Mouse (Mus musculus): Measurements from ENCODE around the gene Hmga1. TPM values are rescaled to one million over a fixed set of nuclear protein-coding genes. Genes with fewer than 3 reads are reported as not detected.

Hmga1 gene
- polyA plus RNA-seq, 2 experiments from 2014 or later = 82.7 to 84.0 TPM

DNA sequence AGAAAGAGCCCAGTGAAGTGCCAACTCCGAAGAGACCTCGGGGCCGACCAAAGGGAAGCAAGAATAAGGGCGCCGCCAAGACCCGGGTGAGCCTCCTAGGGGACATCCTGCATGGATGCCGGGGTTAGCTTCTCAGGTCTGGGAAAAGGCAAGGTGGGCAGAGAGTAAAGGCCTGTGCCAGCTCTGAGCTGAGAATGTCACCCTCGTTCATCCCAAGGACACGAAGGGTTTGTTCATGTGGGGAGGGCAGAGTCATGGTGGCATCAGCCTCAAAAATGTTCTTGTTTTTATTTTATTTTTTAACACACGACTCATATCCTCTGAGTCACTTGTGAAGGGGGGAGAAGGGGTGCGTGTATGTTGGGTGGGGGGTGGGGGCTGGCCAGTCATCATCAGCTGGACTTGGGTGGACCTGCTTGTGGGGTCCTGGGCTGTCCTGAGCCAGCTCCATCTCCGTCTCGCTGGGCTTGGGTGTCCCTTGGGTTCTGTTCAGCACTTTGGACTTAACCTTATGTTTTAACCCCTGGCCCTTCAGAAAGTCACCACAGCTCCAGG is 4.7 kb downstream of the Hmga1 start:
- ATAC-seq = no peak

DNA sequence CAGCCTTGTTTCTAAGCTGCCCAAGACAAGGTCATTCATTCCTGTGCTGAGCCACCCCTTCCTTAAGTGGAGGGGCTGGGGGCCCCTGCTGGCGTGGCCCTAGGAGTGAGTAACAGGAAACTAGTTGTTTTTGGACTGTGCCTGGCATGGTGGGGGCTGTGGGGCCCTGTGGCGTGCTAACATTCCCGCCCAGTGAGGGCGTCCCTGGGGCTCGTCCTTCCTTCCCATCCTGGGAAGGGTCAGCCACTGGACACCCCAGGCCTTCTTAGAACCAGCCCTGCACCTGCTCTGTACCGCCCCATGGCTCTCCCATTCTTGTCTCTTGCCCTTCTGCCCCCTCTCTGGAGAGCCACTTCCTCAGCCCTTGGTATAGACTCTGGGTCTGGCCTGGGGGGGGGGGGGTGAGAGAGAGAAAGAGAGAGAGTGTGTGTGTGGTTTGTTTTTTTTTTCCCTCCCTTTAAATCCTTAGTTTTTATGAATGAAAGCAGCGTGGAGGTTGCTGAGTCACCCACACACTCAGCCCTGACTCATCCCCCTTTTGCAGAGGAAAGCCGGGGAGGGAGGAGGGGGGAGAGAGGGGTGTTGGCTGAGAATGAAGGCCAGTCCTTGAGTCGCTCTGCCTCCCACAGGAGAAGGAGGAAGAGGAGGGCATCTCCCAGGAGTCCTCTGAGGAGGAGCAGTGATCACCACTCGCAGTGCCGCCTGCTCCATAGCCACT is 5.7 kb downstream of the Hmga1 start:
- no peak for ATAC-seq

DNA sequence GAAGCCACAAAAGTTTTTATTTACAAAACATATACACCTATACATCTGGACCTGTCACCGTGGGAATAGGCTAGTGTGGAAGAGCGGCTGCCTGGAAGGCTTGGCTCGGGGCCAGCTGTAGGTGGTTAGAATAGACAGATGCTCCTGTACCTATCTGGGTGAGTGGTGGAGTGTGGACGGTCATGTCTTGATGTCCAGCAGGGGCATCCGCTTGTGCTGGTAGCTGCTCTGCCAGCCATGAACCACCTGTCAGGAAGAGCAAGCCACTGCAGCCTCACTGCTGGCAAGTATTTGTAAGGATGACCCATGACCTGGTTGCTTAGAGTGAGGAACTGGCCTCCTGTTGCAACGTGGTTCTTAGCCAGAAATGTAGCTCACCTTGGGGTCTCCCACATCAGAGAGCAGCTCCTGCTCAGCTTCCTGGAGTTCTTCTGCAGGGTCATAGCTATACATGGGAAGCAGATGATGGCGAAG is 7.5 kb downstream of the Hmga1 start:
- no peak for ATAC-seq

DNA sequence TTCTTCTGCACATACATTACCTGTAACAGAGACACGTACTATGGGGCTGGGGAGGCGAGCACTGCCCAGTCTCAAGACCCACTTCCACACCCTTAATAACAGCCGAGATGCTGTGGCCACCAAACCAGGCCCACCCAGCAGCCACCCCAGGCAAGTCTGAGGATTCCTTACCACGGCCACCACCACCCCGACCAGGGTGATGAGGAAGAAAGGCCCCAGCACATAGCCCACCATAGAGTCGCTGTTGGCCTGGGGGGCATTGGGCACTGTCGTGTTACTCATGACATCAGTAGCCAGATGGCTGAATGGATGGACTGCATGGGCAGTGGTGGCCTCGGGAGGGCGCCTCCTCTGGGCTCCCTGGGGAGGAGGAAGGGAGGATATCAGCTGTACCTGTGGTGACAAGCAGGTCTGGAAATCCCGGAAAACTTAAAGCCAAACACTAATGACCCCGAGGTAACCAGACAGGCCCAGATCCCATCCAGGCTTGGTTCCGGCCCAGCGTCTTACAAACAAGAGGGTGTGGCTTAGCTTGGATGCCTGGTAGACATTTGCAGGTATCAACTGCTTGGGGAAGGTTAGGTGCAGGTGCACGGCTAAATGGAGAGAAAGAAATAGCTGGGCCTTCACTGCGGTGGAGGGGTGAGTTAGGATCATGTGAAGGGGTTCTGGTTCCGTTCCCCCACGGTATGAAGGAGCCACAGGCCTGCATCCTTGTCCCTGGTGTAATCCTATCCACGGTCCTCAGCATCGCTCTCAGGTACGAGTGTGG is 8.3 kb downstream of the Hmga1 start:
- ATAC-seq = peak; percentile 8

DNA sequence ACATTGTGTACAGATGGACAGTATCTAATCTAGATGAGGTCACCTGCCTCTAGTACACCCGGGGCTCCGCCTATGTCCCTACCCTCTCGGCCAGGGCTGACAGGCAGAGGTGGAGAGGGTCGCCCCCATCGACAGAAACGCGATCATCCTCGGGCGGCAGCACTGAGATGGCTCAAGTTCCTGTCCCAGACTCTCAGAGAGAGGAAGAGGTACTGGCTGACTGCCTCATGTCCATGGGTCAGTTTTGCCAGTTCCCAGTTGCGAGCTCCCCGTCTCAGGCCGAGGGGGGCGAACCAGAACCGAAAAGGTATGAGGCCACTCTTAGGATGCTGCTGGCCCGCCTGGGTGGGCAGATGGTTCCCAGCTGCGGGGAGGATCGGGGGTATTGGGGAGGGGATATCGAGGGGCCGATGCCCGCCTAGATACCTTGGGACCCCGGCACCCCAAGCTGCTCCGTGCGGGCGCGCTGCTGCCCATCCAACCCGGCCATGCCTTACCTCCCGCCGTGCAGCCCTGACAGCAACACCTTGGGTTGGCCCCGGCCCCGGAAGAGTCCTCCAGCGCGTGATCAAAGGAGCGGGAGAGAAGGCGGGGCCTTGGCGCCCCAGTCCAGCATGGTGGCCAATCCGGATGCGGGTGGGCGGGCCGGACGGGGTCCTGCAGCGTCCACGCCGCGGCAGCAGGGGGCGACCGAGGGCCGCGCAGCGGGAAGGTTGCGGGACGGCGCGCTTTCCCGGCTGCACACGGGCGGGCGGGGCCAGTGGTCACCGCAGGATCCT is 9.1 kb downstream of the Hmga1 start, which contains the start of gene AI413582:
TSS of gene AI413582 (minus strand) at position 594 of the 779 bp plus-strand sequence.
- ATAC-seq = peak; percentile 98

DNA sequence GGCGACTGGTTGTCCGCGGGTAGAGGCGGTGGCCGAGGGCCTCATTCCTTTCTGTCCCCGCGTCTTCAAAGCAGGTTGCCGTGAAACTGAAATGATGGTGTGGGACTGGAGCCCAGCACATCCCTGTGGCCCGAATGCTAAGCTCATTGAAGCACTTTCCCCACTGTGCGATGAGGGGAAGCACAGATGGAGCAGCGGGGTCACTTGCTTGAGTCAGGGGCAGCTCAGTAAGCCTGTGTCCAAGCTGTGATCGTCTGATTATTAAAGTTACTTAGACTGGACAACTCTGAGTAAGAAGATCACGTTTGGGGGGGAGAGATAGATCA is 9.6 kb downstream of the Hmga1 start:
- peak; percentile 31 for ATAC-seq

DNA sequence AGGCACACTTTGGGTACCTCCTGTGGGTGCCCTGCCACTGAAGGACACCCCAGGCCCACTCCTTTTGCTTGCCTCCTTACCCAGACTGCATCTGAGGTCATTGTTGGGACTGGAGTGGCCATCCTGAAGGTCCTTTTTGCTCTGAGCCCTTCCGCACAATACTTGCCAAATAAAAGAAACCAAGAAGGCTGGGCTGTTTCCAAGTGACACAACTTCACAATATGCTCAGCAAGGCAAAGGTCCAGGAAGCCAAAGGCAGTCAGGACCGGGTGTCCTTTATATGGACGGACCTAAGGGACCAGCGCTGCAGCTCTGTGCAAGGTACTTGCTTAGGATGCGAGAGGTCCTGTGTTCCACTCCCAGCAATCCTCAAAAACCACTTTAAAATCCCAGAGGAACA is 11.9 kb downstream of the Hmga1 start:
- ATAC-seq = no peak

DNA sequence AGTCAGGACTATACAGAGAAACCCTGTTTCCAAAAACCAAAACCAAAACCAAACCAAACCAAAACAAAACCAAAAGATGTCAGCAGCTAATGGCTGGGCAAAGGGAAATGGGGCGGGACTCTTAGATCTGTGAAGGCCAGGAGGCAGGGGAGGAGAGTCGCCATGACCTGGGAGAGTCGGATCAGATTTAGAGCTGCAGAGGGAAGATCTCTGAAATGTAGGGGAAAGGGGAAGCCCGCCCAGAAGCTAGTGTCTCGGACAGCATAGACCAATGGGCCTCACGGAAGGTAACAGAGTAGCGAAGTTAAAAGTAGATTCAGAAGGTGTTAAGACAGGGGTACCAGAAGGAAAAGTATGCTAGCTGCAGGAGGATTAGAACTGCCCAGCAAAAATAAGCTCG is 15.0 kb downstream of the Hmga1 start:
- no peak for ATAC-seq

DNA sequence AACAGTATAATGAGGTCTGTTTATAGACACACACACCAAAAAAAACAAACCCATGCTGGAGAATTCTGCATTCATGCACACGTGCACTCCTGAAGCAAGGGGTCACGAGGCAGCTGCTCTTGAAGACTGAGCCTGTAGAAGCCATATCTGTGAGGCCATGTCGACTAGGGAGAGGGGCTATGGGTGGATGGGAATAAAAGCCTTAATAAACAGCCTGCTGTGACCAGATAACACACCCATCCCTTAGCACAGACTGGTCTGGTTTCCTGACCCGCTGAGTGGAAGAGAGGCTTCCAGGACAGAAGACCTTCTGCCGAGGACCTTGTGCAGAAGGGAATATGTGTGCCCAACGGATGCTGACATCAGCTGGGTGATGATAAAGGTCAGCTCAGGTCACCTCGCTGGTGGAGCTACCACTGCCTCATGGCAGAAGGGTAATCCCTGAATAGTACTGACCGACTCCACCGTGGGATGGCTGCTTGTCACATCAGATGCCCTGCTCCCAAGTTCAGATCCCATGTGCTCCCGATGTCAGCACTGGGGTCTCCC is 17.5 kb downstream of the Hmga1 start:
- ATAC-seq = no peak

DNA sequence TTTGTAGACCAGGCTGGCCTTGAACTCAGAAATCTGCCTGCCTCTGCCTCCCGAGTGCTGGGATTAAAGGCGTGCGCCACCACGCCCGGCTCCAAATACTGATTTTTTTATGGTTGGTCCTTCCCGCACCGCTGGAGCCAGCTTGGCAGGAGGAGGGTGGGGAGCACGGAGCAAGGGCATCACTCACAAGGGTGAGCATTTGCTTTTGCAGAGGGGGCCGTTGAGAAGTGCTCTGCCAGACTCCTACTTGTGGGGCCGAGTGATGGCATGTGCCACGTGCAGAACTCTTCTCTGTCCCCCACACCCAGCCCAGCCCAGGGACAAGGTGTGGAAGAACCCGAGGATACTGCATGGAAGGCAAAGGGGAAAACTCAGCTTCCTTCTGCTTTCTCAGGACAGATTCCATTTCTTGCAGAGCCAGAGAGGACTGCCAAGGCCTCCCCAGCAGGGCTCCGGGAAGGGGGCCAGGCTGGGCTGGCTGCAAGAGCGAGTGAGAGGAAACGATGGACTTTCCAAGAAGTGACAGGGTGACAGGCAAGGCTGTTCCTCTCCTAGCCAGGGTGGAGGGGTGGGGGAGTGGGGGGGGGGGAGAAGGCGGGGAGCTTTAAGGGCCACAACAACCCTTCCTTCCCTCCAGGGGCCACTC is 18.3 kb downstream of the Hmga1 start:
- ATAC-seq = no peak

DNA sequence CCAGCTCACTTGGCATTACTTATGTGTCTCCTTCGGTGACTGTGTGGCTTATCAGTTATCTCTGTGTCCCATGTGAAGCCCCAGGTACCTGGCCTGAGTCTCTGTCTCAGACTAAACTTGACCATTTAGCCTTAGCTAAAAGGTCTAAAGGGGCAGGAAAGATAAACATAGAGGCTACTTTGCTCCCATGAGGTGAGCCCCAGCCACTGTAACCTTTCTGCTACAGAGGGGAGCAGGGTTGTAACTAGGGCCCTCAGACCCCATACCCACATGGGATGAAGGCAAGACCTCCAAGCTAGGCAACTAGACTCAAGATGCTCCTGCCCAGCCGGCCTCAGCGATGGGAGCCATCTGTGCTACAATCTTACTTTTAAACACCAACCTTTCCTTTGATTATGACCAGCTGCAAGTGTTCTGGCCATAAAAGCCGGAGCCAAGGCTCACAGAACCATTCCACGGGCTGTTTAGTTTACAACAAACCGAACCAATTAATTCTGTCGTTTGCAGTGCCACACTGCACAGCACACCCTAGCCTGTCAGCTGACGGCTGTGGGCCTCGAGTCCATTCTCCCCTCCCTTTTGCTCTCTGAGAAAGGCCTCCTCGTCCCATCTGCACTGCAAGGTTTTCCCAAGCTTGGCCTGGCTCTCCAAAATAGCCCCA is 18.9 kb downstream of the Hmga1 start:
- ATAC-seq = no peak

DNA sequence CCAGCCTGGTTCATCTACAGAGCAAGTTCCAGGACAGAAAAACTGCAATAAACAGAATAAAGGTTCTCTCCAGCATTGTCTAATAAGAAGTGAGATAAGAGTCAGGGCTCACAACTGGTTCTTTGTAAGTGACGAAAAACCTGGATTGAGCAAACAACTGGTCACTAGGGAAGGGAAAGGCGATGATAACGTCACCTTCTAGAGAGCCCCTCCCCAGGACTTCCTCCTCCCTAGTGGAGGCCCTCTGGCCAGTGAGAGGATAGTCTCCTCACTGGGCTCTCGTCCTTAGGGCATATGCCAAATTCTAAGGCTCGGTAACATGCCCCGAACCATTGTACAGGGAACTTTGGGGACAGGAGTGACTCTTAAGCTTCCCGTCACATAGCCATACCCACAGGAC is 19.8 kb downstream of the Hmga1 start:
- ATAC-seq = no peak

DNA sequence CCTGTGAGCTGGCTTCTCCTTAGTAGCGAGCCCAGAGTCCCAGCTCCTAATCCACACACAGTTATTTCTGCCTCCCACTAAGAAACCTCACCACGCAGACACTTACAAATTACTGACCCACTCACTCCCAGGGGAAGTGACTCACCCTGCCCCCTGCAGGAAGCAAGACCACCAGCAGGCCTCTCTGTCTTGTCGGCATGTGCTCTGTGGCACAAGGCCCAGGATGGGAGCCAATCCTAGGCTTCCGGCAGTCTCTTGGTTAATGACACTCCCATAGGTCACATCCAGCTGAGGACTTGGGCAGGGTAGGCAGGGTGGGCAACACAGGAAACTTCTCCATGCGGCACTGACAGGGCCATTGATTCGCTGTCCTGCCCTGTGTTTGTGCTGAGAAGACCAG is 21.2 kb downstream of the Hmga1 start:
- ATAC-seq = no peak

DNA sequence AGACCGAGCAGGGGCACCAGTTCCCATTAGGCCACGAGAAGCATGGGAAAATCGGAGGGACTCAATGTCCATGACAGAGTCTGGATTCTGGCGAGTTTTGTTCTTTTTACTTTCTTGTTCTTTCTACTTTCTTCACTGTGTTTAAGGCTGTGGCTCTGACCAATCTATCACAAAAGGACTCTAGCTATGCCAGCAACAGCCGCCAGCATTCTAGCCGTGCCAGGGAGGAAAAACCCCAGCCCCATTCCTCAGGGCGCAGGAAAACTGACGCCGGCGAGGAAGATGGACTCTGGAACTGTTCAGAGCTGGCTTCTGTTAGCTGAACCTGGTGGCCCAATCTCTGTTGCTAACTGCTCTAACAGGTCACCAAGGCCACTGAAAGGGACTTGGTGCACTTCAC is 22.2 kb downstream of the Hmga1 start:
- ATAC-seq = no peak

DNA sequence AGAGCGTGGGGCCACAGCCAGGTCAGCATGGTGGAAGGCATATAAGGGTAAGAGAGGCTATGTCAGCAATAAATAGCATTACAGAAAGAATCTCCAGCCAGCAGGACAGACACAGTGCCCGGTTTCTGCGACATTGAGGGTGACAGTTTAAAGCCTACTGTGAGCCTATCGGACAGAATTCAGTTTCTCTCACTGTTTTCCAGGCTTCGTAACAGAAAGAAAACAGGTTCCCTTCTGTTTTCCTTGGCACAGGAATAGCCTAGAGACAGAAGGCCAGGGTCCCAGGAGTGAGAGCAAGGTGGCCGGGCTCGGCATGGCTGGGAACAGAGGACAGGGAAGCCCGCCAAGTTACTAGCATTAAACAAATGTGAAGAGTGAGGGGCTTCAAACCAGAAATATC is 23.5 kb downstream of the Hmga1 start:
- no peak for ATAC-seq

DNA sequence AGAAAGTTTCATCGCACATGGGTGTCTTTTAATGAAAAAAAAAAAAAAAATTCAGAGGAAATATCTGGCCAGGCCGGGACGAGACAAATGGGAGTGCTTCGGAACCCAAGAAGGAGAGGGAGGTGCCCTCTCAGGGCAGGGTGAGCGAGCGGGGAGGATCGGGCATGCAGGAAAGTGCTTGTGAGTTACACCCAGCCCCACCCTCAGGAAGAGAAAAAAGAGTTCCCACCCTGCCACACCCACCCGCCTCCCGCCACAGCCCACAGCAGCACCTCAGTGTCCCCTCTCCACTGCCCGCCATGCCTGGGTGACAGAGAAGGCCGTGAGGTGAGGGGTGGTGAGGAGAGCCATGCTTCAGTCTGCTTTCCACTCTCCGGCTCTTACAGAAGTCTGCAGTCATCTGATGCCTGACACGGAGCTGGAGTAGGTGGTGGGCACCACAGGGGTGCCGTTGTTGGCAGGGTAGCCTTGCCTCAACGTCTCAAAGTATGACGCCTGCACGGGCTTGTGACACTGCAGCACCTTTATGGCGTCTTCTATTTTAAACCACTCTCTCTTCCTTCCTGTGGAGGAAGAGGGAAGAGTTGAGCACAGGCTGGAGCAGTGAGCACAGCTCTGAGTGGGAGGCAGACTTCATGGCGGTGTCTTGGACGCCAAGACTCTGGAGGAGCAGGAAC is 24.2 kb downstream of the Hmga1 start:
- ATAC-seq = no peak

DNA sequence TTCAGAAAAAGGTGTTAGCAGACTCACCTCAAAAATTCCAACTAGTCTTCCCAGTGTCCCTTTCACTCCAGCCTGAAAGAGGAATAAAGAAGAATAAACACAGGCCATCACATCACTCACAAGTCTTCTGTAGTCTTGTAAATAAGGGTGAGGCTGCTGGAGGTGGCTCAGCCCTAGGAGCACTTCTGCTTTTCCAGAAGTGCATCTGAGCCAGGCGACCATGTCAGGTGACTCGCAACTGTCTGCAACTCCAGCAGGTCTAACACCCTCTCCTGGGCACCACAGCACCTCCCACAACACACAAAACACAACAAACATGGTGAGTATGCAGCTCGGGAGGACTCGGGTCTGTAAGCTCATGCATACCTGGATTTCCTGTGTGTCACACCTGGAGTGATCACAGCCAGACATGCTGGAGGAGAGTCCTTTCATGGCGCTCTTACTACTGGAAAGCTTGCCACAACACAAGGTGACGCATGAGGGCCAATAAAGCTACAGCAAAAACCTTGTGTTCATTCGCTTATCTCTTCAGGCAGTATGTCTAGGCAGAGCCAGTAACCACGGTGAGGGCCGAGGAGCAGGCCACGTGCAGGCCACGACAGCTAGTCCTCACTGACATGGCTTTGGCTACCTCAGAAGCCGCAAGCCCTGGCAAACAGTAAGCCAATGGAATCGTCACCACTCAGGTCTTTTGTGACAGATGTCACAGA is 27.0 kb downstream of the Hmga1 start:
- ATAC-seq = no peak

DNA sequence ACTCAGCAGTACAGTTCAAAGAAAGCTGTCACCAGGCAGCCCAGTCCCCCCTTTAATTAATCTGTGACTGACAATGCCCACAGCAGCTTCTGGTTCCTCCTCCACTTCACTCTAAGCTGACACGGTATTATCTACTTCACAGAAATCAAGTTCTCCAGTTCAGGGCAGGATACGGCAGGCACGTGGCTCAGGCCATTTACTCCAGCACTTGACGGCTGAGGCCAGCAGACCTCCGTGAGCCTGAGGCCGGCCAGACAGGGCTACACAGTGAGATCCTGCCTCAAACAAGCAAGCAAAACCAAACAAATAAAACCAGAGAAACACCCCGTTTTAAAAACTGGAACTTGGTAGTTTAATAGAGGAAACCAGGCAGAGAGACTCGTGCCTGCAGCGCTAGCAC is 30.4 kb downstream of the Hmga1 start:
- ATAC-seq = no peak

DNA sequence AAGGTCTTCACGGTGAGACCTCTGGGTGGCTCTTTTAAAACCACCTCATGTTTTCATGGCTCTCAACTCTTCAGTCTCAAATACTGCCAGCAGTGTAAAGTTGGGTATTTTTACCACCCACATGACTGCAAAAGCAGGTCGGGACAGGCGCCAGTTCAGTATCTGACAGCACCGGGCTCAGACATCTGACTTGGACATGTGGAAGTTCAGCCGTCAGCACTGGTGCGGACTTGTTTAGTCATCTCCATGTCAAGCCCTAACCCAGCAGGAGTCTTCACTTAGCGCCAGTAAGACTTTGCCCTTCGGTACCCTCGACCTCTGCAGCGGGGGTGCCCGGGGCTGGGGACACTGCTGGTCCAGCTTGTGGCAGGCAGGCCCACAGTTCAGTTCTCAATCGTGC is 31.0 kb downstream of the Hmga1 start:
- no peak for ATAC-seq

DNA sequence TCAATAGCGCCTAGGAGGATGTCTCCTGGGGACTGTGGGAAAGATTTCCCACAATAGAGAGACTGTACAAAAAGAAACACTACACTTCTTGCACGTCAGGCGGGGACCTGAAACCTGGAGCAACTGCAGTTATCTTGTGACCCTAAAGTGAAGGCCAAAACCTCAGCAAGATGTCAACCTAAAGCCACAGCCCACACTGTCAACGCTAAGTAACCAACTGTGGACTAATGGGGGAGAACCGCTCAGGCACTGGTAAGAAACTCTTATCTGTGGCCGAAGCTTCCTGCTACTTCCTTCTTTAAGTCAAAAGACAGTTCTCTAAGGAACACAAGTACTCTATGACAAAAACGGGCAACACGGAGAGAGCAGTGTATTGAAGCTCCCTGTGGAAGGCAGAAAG is 31.9 kb downstream of the Hmga1 start:
- no peak for ATAC-seq

Measured in CD4-positive, CD25-positive, alpha-beta regulatory T cell, adult 4 months (primary cell).